Mouse (Mus musculus): ENCODE data around the gene Tmem82. TPM values are rescaled to one million over a fixed set of nuclear protein-coding genes. Genes with fewer than 3 reads are reported as not detected.

Tmem82 gene
- polyA plus RNA-seq, 1 experiment = 1.1 TPM

- Histone ChIP-seq H3K4me1 (ENCODE audit: control insufficient read depth, insufficient read depth, insufficient read length, low read length) (peaks cover 39% of the 10 kb centered on the region), H3K4me3 (ENCODE audit: insufficient read depth, low read depth, low read length) (peak overlapping the region; percentile 46), H3K27ac (replicated peaks; ENCODE audit: low read depth, low read length) (peak overlapping the region; percentile 59)
Observed at GRCm38 (mm10) chr4:141605421-141605820, 13.0 kb downstream of the Tmem82 start.

DNA sequence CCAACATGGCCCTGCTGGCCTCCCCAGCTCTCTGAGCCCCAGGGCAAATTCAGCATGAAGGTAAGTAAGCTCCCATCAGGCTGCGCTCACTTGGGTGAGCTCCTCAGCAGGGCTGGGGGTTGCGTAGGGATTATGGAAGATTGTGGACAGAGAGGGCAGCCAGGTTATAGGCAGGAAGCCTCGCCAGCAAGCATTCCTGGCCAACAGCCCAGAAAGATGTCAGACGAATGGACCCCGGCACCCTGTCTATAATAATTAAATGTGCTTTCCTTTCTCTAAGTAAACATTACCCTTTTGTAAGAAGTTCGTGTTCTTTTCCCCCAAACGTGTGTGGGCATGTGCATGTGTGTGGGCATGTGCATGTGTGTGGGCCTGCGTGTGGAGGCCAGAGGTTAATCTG is 13.9 kb downstream of the Tmem82 start:
- Histone ChIP-seq H3K4me3 (ENCODE audit: insufficient read depth, low read depth, low read length) (no peak overlapping the region), H3K27ac (replicated peaks; ENCODE audit: low read depth, low read length) (no peak overlapping the region), H3K4me1 (ENCODE audit: control insufficient read depth, insufficient read depth, insufficient read length, low read length) (peaks cover 35% of the 10 kb centered on the region)

DNA sequence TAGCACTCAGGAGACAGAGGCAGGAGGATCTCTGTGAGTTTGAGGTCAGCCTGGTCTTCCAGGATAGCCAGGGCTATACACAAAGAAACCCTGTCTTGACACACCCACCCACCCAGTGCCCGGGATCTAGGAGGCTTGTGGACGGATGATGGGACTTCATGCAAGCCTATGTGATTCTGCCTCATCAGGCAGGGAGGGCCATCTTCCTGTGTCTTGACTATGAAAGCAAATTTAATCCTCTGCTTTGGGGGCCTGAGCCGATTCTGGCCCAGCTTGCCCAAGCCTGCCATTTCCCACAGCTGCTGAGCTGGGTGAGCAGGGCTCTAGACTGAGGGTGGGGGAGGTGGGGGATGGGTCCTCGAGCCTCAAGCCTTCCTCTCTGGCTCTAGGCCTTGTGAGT is 14.5 kb downstream of the Tmem82 start:
- Histone ChIP-seq H3K4me1 (ENCODE audit: control insufficient read depth, insufficient read depth, insufficient read length, low read length) (peaks cover 34% of the 10 kb centered on the region), H3K4me3 (ENCODE audit: insufficient read depth, low read depth, low read length) (no peak overlapping the region), H3K27ac (replicated peaks; ENCODE audit: low read depth, low read length) (no peak overlapping the region)

DNA sequence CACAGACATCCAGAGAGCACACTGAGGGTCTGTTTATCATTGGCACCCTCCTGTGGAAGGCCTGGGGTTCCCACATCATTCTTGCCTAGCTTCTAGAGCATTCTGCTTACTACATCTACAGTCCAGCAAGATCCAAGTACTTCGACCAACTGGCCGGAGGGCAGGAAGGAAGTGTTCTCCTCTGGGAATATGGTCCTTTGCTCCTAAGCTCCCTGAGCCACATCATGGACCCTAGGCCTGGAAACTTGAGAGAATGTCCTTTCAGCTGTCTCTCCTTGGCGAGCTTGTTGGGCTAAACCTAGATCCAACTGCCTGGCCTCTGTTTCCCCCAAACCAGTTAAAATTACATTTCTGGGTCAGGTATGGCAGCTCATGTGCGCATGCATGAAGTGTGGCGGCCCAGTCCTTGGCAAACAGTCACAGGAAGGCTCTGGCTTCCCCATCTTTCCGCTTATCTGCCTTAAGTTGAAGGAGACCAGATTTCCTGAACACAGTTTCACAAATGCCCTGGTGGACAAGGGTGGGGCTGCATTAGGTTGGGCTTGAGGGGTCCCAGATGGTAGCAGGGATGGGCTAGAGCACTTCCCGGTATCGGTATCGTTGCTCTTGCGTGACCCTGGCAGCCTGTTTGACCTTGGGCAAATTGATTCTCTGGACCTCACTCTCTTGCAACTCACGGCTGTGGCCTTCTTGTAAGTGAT is 15.8 kb downstream of the Tmem82 start:
- Histone ChIP-seq H3K4me1 (ENCODE audit: control insufficient read depth, insufficient read depth, insufficient read length, low read length) (peaks cover 36% of the 10 kb centered on the region), H3K4me3 (ENCODE audit: insufficient read depth, low read depth, low read length) (no peak overlapping the region), H3K27ac (replicated peaks; ENCODE audit: low read depth, low read length) (peak overlapping the region; percentile 69)

- H3K4me1 ChIP-seq (ENCODE audit: control insufficient read depth, insufficient read depth, insufficient read length, low read length) = peaks cover 36% of the 10 kb centered on the region
- H3K4me3 ChIP-seq (ENCODE audit: insufficient read depth, low read depth, low read length) = no peak overlapping the region
- H3K27ac ChIP-seq (replicated peaks; ENCODE audit: low read depth, low read length) = peak overlapping the region; percentile 69; the same call in 1 of the 2 replicates
Observed at GRCm38 (mm10) chr4:141601148-141601862, 17.1 kb downstream of the Tmem82 start.

- Histone ChIP-seq H3K27ac (replicated peaks; ENCODE audit: low read depth, low read length) (peak overlapping the region; percentile 40; the same call in 1 of the 2 replicates), H3K4me3 (ENCODE audit: insufficient read depth, low read depth, low read length) (no peak overlapping the region), H3K4me1 (ENCODE audit: control insufficient read depth, insufficient read depth, insufficient read length, low read length) (peaks cover 36% of the 10 kb centered on the region)
Observed at GRCm38 (mm10) chr4:141600364-141600763, 18.1 kb downstream of the Tmem82 start.

DNA sequence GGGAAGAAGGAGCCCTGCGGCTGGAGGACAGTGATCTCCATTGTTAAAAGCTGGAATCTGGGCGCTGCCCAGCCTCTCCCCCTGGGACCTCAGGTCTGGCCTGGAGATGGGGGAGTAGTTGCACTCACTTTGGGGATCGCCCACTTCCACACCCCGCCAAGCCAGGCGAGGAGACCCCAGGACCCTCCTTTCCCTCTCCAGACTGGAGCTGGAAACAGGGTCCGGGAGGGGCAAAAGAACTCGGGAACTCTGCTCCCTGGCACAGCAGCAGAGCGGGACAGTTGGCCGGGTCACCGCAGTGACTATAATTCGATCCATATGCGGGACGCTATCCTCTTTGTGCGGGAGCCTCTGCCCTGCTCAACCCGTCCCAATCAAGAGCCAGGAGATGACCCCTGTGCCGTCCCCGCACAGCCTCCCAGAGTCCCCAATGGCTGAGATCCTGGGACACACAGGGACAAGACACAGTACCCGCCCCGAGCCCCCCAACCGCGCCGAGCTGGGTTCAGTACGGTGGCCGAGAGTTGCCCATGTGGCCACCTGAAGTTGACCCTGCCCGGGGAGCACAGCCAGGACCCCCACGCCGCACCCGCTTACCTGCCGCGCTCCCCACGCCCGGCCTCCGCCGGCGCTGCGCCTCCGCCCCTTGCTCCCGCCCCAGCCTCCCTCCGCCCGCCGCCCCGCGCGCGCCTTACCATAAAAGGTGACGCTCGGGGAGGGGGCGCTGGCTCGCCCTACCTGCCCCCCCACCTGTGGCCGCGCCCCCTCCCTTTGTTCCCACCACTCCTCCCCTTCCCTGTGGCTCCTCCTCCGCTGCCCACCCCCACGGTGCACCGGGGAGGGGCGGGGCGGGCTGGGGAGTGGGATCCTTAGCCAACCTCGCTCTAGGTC is 18.9 kb downstream of the Tmem82 start:
- Histone ChIP-seq H3K27ac (replicated peaks; ENCODE audit: low read depth, low read length) (peak overlapping the region; percentile 89), H3K4me1 (ENCODE audit: control insufficient read depth, insufficient read depth, insufficient read length, low read length) (peaks cover 34% of the 10 kb centered on the region), H3K4me3 (ENCODE audit: insufficient read depth, low read depth, low read length) (peak overlapping the region; percentile 63)

DNA sequence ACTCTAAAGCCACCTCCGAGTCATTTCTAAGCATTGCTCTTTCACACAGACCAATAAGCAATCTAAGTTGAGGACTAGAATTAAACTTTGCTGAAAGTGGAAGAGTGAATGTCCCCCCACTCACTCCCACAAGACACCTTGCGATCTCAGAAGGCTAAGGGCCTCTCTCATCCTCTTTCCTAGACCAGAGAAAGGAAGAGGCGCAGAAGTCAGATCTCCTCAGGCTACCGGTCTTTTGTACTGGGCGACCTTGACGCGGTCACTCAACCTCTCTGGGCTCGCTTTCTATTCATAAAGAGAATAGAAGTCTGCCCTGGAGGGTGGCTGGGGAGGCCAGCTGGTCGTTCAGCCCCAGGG is 19.6 kb downstream of the Tmem82 start:
- peak overlapping the region; percentile 63 for H3K4me3 ChIP-seq (ENCODE audit: insufficient read depth, low read depth, low read length)
- peak overlapping the region; percentile 89 for H3K27ac ChIP-seq (replicated peaks; ENCODE audit: low read depth, low read length)
- peaks cover 28% of the 10 kb centered on the region for H3K4me1 ChIP-seq (ENCODE audit: control insufficient read depth, insufficient read depth, insufficient read length, low read length)

- Histone ChIP-seq H3K27ac (replicated peaks; ENCODE audit: low read depth, low read length) (peak overlapping the region; percentile 89), H3K4me1 (ENCODE audit: control insufficient read depth, insufficient read depth, insufficient read length, low read length) (peaks cover 25% of the 10 kb centered on the region), H3K4me3 (ENCODE audit: insufficient read depth, low read depth, low read length) (peak overlapping the region; percentile 63)
Observed at GRCm38 (mm10) chr4:141598199-141598893, 20.1 kb downstream of the Tmem82 start.

DNA sequence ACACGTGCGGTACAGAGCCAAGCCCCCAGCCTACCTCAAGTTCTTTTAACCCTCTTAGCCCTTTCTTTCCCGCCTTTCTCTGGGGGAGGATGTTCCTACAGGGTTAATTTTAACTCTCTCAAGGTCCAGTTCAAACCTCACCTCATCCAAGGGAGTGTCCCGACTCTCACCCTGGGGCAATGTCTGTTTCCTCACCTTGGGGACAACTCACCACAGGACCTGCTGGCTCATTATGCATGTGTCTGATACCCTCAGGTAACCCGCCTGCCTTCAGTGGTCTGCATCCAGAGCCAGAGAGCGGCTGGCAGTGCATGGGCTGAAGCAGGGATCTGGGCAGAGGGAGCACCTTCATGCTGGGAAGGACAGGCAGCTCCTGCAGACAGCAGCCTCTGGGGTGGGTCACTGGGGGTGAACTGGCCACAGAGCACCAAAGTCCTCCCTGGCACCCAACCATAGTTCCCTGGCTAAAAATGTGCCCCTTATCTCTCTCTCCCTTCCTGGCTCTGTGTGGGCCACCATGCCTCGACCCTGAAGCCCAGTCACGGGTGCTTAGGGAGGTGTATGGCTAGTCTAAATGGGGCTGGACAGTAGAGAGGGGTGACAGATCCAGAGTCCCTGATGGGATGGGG is 21.6 kb downstream of the Tmem82 start:
- Histone ChIP-seq H3K4me3 (ENCODE audit: insufficient read depth, low read depth, low read length) (no peak overlapping the region), H3K27ac (replicated peaks; ENCODE audit: low read depth, low read length) (no peak overlapping the region), H3K4me1 (ENCODE audit: control insufficient read depth, insufficient read depth, insufficient read length, low read length) (peaks cover 12% of the 10 kb centered on the region)

GRCm38 (mm10) chr4:141595605-141596268 is 22.7 kb downstream of the Tmem82 start:
- Histone ChIP-seq H3K27ac (replicated peaks; ENCODE audit: low read depth, low read length) (no peak overlapping the region), H3K4me1 (ENCODE audit: control insufficient read depth, insufficient read depth, insufficient read length, low read length) (peaks cover 3% of the 10 kb centered on the region), H3K4me3 (ENCODE audit: insufficient read depth, low read depth, low read length) (no peak overlapping the region)

DNA sequence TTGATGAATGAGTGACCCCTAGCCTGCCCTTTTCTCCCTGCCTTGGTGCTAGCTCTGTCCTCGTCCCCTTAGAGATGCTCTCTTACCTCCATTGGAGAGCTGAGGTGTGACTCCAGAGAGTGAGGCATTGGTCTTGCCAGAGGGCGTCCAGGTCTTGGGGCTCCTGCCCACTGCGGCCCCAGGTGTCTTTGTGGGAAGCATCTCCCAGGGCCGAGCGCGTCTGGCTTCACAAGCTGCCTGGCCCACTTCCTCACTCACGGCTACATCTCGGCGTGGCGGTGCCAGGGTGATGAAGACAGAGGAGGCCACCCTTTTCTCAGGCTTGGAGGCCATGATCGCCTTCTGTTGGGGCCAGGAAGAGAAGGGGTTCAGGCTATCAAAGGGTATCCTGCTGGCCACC is 23.3 kb downstream of the Tmem82 start:
- Histone ChIP-seq H3K27ac (replicated peaks; ENCODE audit: low read depth, low read length) (no peak overlapping the region), H3K4me1 (ENCODE audit: control insufficient read depth, insufficient read depth, insufficient read length, low read length) (peaks cover 3% of the 10 kb centered on the region), H3K4me3 (ENCODE audit: insufficient read depth, low read depth, low read length) (no peak overlapping the region)

DNA sequence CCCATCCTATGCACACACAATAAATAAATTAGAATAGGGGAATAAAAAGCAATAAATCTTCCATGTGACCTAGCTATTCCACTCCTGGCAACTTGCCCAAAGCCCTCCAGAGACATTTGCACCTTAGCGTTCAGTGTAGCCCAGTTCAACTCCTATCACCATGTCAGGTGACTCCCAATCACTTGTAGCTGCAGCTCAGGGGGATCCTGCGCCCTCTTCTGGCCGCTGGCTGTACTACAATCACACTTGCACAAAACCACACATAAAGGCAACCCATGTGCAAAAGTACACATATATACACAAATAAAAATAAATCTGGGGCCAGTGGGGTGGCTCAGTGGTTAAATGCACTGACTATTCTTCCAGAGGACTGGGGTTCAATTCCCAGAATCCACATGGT is 26.9 kb downstream of the Tmem82 start:
- Histone ChIP-seq H3K27ac (replicated peaks; ENCODE audit: low read depth, low read length) (no peak overlapping the region), H3K4me3 (ENCODE audit: insufficient read depth, low read depth, low read length) (no peak overlapping the region), H3K4me1 (ENCODE audit: control insufficient read depth, insufficient read depth, insufficient read length, low read length) (no peaks in the 10 kb centered on the region)

- Histone ChIP-seq H3K4me1 (ENCODE audit: control insufficient read depth, insufficient read depth, insufficient read length, low read length) (peaks cover 8% of the 10 kb centered on the region; the same call in 1 of the 2 replicates), H3K27ac (replicated peaks; ENCODE audit: low read depth, low read length) (no peak overlapping the region), H3K4me3 (ENCODE audit: insufficient read depth, low read depth, low read length) (no peak overlapping the region)
Observed at GRCm38 (mm10) chr4:141583919-141584318, 34.5 kb downstream of the Tmem82 start.

All from brown adipose tissue, adult 24 weeks (tissue).